Mouse (Mus musculus) gastrocnemius, postnatal 14 days (tissue): Measurements from ENCODE around the gene Ssr4. TPM values are rescaled to one million over a fixed set of nuclear protein-coding genes. Genes with fewer than 3 reads are reported as not detected.
A peak's percentile ranks its signal among the peaks of the same experiment; 100 is the strongest.

Source experiments
- DNase-seq: peaks from one replicate; pipeline ENCODE4 v3.0.0; 2021; ENCODE audit warnings: mixed read lengths
- intact Hi-C: fragments of 180-260 bp; cut with DNase I; formaldehyde crosslinking; loops from one replicate; pipeline ENCODE4 v1.15.1; 2025; ENCODE audit warnings: low total_unique reads
- total RNA-seq, 2 experiments: library from RNA; stranded (reverse); gene quantifications; 2 replicates each; pipeline ENCODE4 v1.2.3; 2021

Ssr4 gene
- total RNA-seq, 2 experiments from 2014 or later: 83.7 to 89.5 TPM

DNA sequence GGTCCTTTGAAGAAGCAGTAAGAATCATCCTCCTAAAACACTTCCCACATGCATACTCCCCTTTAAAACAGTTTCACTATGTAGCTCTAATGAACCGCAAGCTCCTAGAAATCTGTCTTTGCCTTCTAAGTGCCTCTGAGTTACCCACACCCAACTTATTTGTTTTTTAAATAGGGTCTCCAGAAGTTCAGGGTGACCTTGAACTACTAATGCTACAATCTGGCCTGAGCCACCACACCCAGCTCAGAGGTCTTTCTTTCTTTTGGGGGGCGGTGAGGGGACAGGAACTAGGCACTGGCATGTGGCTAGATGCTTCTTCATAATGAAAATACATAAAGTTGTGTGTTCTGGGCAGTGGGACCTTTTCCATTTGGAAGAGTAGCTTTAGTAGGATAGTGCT is 10.7 kb downstream of the Ssr4 start:
- DNase-seq: no peak
- intact Hi-C loops: loop anchor here (5.0 kb wide), 2 partner anchors 100 to 150 kb away; partner anchors contain the start of gene L1cam

DNA sequence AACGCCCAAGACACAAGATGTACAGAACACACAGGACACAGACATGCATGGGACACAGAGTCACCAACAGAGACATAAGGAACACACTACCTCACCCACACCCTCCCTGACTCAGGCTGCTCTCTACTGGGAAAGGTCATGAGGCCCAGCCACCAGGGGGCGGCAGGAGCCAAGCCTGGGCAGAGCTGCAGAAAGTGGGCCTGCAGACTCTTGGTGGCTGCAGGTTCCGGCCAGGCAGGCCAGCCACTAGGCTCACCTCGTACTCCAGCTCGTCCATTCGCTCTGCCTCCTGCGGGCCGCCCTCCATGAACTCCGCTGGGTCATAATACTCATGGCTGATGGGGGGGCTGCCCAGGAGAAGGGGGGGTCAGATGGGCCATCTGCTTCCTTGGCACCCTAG is 11.7 kb downstream of the Ssr4 start:
- DNase-seq: peak; percentile 78
- intact Hi-C loops: loop anchor here (5.0 kb wide), 2 partner anchors 99 to 149 kb away; partner anchors contain the start of gene L1cam

DNA sequence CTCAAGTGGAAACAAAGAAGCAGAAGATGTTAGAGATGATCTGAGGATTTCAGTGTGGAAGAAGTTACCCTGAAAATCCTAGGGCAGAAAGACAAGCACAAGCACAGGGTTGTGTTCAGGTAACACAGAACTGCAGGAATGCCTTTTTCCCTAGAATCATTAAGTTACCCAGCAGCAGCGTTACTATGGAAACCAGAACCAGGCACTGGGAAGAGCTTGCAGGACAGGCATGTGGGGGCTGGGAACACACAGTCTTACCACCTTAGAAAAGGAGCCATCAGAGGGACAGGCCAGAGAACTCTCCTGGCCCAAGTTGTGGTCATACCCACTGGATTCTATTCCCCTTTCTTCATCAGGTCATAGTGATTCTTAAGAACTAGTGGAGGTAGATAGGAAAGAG is 19.0 kb downstream of the Ssr4 start:
- DNase-seq: no peak
- intact Hi-C loops: no loop called here

DNA sequence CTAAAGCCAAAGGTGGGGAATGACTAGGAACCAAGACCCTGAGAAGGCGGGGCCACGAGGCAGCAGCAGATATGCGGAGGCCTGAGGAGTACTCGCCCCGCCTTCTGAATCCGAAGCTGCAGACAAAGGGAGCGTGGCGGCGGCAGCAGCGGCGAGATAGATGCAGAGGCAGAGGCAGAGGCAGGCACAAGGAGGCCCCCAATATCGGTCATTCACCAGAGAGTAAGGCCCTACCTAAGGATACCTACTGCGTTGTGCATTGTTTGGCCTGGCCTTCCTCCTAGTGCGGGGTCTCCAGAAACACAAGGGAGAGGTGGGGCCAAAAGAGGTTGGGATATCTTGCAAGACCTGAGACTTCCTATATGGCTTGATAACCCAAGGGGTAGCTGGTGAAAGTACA is 28.2 kb downstream of the Ssr4 start:
- intact Hi-C loops: no loop called here
- DNase-seq: no peak

DNA sequence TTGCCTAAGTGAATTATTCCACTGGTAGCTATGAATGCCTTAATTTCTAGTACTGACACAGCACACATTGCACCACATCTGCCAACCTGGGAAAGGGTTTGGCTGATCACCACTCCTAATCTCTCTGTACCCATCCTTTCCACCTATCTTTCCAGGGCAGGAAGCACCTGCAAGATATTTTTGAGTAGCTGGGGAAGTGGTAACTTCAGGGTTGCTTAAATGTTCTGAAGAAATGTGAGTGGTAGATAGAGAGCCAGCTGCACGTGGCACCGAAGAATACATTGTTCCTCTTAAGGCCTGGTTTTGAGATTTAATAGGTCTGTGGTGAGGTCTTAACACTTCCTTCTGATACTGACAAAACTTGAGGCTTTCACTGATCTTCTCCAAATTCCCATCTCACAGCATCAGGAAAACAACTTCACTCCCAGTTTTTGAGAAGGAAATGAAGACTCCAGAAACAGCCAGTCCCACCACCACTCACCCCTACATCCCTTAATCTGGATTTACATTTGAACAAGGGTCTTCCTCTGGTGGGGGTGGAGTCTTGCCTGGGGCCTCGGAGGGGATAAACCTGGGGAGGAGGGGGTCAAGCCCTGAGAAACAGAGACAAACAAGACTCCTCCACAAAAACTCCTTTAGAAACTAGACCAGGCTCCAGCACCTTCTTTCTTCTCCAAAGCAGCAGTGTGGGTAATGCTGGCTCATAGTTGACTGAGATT is 29.9 kb downstream of the Ssr4 start:
- intact Hi-C loops: no loop called here
- no peak for DNase-seq

DNA sequence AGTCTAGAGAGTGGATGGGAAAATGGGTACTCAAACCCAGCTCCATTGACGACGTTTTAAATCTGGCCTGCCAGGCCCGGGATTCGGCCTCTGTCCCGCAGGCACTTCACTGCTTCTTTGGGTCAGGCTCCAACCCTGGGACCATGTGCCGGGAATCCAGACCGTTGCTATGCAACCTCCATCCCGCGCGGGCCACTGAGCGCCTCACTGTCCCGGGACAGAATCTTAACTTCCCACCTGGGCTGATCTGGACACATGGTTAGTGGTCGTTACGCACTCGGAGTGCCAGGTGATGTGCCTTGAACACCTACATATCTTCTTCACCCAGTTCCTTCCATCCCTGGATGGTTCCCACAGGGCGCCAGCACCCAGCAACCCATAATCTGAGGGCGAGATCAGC is 36.9 kb downstream of the Ssr4 start:
- no peak for DNase-seq
- intact Hi-C loops: no loop called here

DNA sequence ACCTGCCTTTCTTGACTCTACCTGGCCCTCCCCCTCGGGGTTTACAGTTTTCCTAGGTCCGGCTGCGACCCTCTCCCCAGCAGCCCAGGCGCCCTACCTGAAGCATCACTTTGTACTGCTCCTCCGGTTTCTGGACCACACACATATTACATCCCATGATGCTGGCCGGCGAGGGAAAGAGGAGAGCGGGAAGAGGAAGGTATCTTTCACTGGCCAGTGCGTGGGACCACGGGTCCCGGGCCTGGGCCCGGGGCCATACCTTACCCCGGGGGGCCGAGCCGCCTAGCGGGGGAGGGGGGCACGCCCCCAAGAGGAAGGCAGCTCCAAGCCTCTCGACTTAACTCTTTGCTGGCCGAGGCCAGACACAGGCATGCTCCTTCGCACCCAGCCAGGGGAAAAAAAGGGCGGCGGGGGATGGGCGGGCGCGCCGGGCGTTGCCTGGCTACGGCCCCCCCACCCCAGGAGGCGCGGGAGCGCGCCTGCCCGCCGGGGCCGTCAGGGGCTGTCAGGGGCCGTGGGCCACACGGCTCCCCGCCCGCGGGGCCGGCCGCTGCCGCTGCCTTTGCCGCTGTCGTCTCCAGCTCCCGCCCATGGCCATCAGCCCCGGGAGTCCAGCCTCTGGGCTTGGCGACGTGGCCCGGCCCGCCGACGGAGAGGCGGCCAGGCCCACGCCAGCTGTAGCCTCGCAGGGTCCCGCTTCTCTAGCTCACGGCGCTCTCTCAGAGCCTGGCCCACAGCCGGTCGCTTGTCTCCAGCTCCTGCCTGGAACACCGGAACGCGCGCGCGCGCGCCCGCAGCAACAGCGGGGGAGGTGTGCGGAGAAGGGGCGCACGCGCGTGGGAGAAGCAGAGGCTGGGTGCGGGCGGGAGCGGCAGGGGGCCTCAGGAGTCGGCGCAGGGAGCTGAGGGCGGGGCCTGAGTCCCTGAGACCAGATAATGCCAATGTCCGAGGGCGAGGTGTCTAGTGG is 37.6 kb downstream of the Ssr4 start, which contains the start of gene Pdzd4:
Gene Pdzd4 (minus strand): TSS at position 785 of the 967 bp plus-strand sequence.
- peak; percentile 54 for DNase-seq
- intact Hi-C loops: no loop called here

DNA sequence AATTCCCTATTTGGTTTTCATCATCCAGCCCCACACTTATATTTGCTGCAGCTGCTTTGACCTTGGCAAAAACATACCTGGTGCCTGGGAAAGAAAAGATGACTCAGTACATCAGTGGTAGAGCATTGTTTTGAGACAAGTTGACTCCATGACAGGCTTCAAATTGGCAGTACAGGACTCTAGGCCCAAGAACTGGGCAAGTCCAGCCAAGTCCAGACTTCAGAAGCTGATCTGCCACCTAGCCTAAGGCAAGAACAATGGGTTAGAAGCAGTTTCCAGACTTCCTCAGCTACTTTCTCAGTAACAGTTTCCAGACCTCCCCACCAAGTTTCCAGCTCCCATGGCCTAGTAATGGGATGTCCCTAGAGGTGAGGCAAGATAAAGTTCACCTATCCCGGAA is 48.9 kb downstream of the Ssr4 start:
- no peak for DNase-seq

DNA sequence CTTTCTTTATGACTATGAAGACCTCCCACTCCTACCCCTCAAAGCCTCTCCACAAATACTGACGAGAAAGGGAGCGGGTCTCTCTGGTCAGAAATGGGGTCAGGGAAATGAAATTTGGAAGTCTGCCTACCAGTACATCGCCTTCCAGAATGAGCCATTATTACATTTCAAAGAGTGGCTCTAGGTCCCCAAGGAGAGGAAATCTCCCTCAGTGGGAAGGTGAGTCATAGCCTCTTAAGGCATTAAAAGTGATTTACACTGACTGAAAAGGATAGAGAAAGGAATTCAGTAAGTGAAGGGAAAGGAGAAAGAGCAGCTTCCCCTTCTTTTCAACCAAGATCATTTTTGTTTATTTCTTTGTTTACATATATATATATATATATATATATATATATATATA is 49.9 kb downstream of the Ssr4 start:
- intact Hi-C loops: no loop called here
- DNase-seq: no peak

More for the DNA sequence above, 48.9 kb downstream of the Ssr4 start:
- intact Hi-C loops: no loop called here

Other genes starting within 250 kb of the Ssr4 start
- not detected for gene Dusp9, start 147.6 kb upstream of the Ssr4 start, total RNA-seq
- gene Pnck, start 126.9 kb upstream of the Ssr4 start, total RNA-seq: 10 to 100 TPM; 15.4 to 16.3 TPM
- gene Slc6a8, start 113.9 kb upstream of the Ssr4 start, total RNA-seq: 10 to 100 TPM; 55.5 to 58.5 TPM
- gene Bcap31, start 70.9 kb upstream of the Ssr4 start, total RNA-seq: 10 to 100 TPM; 60.5 to 68.8 TPM
- gene Abcd1, start 70.4 kb upstream of the Ssr4 start, total RNA-seq: 10 to 100 TPM; 22.2 to 22.9 TPM
- gene Plxnb3, start 29.9 kb upstream of the Ssr4 start, total RNA-seq: 1 to 10 TPM; 1.2 to 1.8 TPM
- 10 to 100 TPM; 66.3 to 93.3 TPM for gene Srpk3, start 12.6 kb upstream of the Ssr4 start, total RNA-seq
- 100 to 1,000 TPM; 305 to 363 TPM for gene Idh3g, start 131 bp upstream of the Ssr4 start, total RNA-seq
- gene Pdzd4, start 37.9 kb downstream of the Ssr4 start, total RNA-seq: 1 to 10 TPM; 1.7 to 2.2 TPM
- not detected for gene Avpr2, start 105.1 kb downstream of the Ssr4 start, total RNA-seq
- 1 to 10 TPM; 1.4 to 1.5 TPM for gene L1cam, start 109.1 kb downstream of the Ssr4 start, total RNA-seq
- gene Arhgap4, start 134.8 kb downstream of the Ssr4 start, total RNA-seq: under 1 TPM; 0.55 to 0.66 TPM
- gene Naa10, start 134.9 kb downstream of the Ssr4 start, total RNA-seq: 10 to 100 TPM; 58.8 to 66.1 TPM
- gene Renbp, start 143.8 kb downstream of the Ssr4 start, total RNA-seq: 1 to 10 TPM; 3.8 to 4.2 TPM
- gene Hcfc1, start 179.3 kb downstream of the Ssr4 start, total RNA-seq: 10 to 100 TPM; 39.9 to 43.9 TPM
- gene Irak1, start 236.9 kb downstream of the Ssr4 start, total RNA-seq: 10 to 100 TPM; 40.3 to 41.2 TPM